Mouse (Mus musculus) ES-E14 (cell line): ENCODE measurements around the gene Il3. TPM values are rescaled to one million over a fixed set of nuclear protein-coding genes. Genes with fewer than 3 reads are reported as not detected.

Experiments
- DNase-seq: peaks from one replicate; pipeline ENCODE4 v3.0.0-alpha.2; 2013; ENCODE audit warnings: low read depth, low spot score
- H3K27ac ChIP-seq: 2 replicates; pipeline ENCODE4 v1.5.1; 2012; ENCODE audit warnings: low read depth, mild to moderate bottlenecking, low read length, moderate library complexity, mixed read lengths; ENCODE audit not compliant: poor library complexity, insufficient read depth, severe bottlenecking
- H3K36me3 ChIP-seq: 2 replicates; pipeline ENCODE4 v1.6.1; 2012; ENCODE audit warnings: mild to moderate bottlenecking, low read length, moderate library complexity, mixed read lengths; ENCODE audit not compliant: control insufficient read depth, poor library complexity, insufficient read depth, severe bottlenecking
- H3K4me1 ChIP-seq, 2 experiments: fragments of 150-350 bp in 1 of 2; sonication (generic) in 1 of 2; 2 replicates each; pipeline ENCODE4 v1.6.1; 2012; ENCODE audit warnings: low read length in 2 of 2, mild to moderate bottlenecking in 1 of 2, mixed read lengths in 1 of 2; ENCODE audit not compliant: control insufficient read depth in 2 of 2, insufficient read depth in 2 of 2, poor library complexity in 1 of 2
- H3K4me3 ChIP-seq, 2 experiments: fragments of 150-350 bp in 1 of 2; sonication (generic) in 1 of 2; 2 replicates each; pipeline ENCODE4 v1.5.1; 2012; ENCODE audit warnings: low read length in 2 of 2, low read depth in 1 of 2, mild to moderate bottlenecking in 1 of 2, mixed read lengths in 1 of 2; ENCODE audit not compliant: insufficient read depth in 1 of 2, poor library complexity in 1 of 2, severe bottlenecking in 1 of 2
- H3K9ac ChIP-seq: 2 replicates; pipeline ENCODE4 v1.6.1; 2012; ENCODE audit warnings: low read depth, mild to moderate bottlenecking, low read length, mixed read lengths; ENCODE audit not compliant: poor library complexity, insufficient read depth, severe bottlenecking
- H3K9me3 ChIP-seq: fragments of 150-350 bp; sonication (generic); 2 replicates; pipeline ENCODE4 v1.6.1; 2012; ENCODE audit warnings: low read depth, mild to moderate bottlenecking, low read length; ENCODE audit not compliant: control insufficient read depth, insufficient read depth
- CHD2 ChIP-seq: IDR thresholded peaks from 2 replicates; pipeline ENCODE4 v1.6.1; 2014; ENCODE audit warnings: mild to moderate bottlenecking, low read depth, low read length, inconsistent platforms
- HCFC1 ChIP-seq: IDR thresholded peaks from 2 replicates; pipeline ENCODE4 v1.6.1; 2012; ENCODE audit warnings: low read length, inconsistent platforms, borderline replicate concordance; ENCODE audit not compliant: insufficient read depth
- MAFK ChIP-seq: IDR thresholded peaks from 2 replicates; pipeline ENCODE4 v1.6.1; 2014; ENCODE audit warnings: mild to moderate bottlenecking, low read depth, low read length, inconsistent platforms; ENCODE audit not compliant: insufficient read depth
- ZC3H11A ChIP-seq: IDR thresholded peaks from 2 replicates; pipeline ENCODE4 v1.6.1; 2012; ENCODE audit warnings: low read depth, mild to moderate bottlenecking, inconsistent platforms, low read length, borderline replicate concordance
- ZNF384 ChIP-seq: IDR thresholded peaks from 2 replicates; pipeline ENCODE4 v1.6.1; 2012; ENCODE audit warnings: low read depth, low read length, inconsistent platforms
- in situ Hi-C, 2 experiments: fragments of 600-800 bp; cut with MboI; formaldehyde crosslinking; loops; one replicate each; pipeline ENCODE4 v1.15.1; 2025; ENCODE audit warnings: low sequenced_read_pairs in 2 of 2, inconsistent platforms in 1 of 2; ENCODE audit not compliant: unreplicated experiment in 2 of 2
- total RNA-seq: library from RNA; depleted of rRNA; stranded (reverse); fragments of 300-350 nt; gene quantifications from 2 replicates; pipeline ENCODE4 v1.2.3, GENCODE M21; 2012

Il3 gene
- total RNA-seq, 1 experiment, result not detected

DNA sequence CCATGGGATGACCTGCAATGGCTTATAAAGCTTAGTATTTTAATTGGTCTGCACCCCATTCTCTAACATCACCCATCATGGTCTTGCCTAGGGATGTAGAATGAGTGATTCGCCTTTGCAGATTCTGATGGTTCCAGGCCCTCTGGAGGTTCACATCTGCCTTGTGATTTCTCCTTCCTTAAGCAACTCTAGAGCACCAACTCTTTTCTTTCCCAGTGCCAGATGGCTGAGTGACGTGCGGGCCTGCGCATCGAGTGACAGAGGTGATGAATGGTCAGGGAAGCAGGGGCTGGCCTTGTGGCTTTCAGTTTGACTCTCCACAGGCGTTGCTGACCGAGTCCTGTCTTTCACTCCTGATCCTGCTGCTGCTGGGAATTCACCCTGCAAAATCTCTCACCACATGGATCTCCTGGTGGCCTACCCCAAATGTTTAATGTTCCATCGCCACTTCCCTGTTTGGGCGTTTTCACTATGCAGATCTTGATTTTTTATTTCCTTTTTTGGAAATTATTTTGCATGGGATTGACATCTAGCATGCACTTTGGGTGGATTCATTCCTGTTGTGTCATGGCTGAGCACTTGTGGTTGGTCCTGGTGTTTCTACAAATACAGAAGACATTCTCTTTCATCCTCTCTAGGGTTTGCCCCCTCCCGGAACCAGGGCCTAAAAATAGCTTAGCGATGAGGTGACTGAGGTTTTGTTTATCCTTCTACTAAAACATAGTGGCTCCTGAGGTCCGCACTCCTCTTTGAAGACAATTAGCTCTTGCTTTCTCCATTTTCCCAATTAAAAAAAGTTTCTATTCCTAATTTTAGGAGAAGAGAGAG lies 27.1 kb upstream of the Il3 start:
- H3K9me3 ChIP-seq, result no peaks in the 10 kb centered on the region
- no peak overlapping the region for H3K27ac ChIP-seq
- DNase-seq, result no peak
- TF ChIP-seq ZC3H11A (no peak), MAFK (no peak), HCFC1 (no peak), ZNF384 (no peak), CHD2 (no peak)
- no peak overlapping the region for H3K4me3 ChIP-seq
- no peaks in the 10 kb centered on the region for H3K36me3 ChIP-seq
- in situ Hi-C loops, result no loop called here
- no peak overlapping the region for H3K9ac ChIP-seq
- no peaks in the 10 kb centered on the region for H3K4me1 ChIP-seq

- Histone ChIP-seq H3K36me3 (no peaks in the 10 kb centered on the region), H3K4me1 (no peaks in the 10 kb centered on the region), H3K27ac (no peak overlapping the region), H3K9ac (no peak overlapping the region), H3K9me3 (no peaks in the 10 kb centered on the region), H3K4me3 (no peak overlapping the region)
- no peak for DNase-seq
- TF ChIP-seq CHD2, result no peak
- TF ChIP-seq ZC3H11A, result no peak
- TF ChIP-seq ZNF384, result no peak
- TF ChIP-seq MAFK, result no peak
- TF ChIP-seq HCFC1, result no peak
- in situ Hi-C loops, result no loop called here
Measured at GRCm38 (mm10) chr11:54292163-54292562, 25.1 kb upstream of the Il3 start.

DNA sequence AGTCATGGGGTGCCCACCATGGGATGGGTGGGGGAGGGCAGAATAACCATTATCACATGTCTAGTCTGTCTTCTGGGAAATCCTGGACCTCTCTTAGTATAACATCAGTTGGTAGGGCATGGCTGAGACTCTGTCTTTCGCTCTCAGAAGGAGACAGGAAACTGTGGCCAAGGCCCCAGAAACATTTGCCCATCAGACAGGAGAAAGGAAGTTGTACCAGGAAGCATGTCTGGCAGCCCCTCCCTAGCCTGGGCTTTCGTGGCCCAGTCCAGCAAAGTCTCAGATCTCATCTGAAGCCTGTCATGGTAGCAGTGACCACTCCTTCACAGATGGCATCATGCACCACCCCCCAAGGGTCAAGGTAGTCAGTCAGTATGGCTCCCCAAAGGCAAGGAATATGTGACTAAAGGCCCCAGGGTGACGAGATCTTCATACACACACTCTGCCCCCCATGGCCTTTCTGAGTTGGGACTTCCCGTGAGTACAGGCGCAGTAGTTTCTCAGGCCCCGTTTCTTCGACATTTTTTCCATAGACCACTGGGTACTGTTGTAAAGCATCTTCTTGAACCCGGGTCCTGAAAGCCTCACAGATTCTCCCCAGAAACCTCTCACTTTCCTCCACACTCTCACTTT lies 20.9 kb upstream of the Il3 start:
- Histone ChIP-seq H3K9ac (no peak overlapping the region), H3K4me3 (no peak overlapping the region), H3K36me3 (no peaks in the 10 kb centered on the region), H3K9me3 (no peaks in the 10 kb centered on the region), H3K27ac (no peak overlapping the region), H3K4me1 (no peaks in the 10 kb centered on the region)
- TF ChIP-seq ZC3H11A, result no peak
- no peak for TF ChIP-seq CHD2
- no peak for TF ChIP-seq MAFK
- no peak for TF ChIP-seq ZNF384
- no peak for TF ChIP-seq HCFC1
- no peak for DNase-seq
- in situ Hi-C loops, result no loop called here

GRCm38 (mm10) chr11:54271437-54271949 lies 4.4 kb upstream of the Il3 start:
- Histone ChIP-seq H3K9ac (no peak overlapping the region), H3K27ac (no peak overlapping the region), H3K36me3 (no peaks in the 10 kb centered on the region), H3K4me3 (no peak overlapping the region), H3K9me3 (no peaks in the 10 kb centered on the region), H3K4me1 (no peaks in the 10 kb centered on the region; a peak in 1 of 4 replicates)
- in situ Hi-C loops, result no loop called here
- TF ChIP-seq ZNF384, result no peak
- no peak for TF ChIP-seq ZC3H11A
- no peak for DNase-seq
